Mouse (Mus musculus) lung, postnatal 10 days (tissue): ENCODE measurements at regions not wholly inside any gene's neighbourhood (a gene's known extent, or its start where the extent isn't known, plus 50 kb on each side); places are given as distances from the start of the nearest gene placed in this dataset.
"Not testable (repeated sequence)": the region's sequence is repeated elsewhere in the genome, so short reads cannot be mapped to it uniquely, and the experiment has no call there.

Experiments used
- DNase-seq: peaks from one replicate; pipeline ENCODE4 v3.0.0; 2021

DNA sequence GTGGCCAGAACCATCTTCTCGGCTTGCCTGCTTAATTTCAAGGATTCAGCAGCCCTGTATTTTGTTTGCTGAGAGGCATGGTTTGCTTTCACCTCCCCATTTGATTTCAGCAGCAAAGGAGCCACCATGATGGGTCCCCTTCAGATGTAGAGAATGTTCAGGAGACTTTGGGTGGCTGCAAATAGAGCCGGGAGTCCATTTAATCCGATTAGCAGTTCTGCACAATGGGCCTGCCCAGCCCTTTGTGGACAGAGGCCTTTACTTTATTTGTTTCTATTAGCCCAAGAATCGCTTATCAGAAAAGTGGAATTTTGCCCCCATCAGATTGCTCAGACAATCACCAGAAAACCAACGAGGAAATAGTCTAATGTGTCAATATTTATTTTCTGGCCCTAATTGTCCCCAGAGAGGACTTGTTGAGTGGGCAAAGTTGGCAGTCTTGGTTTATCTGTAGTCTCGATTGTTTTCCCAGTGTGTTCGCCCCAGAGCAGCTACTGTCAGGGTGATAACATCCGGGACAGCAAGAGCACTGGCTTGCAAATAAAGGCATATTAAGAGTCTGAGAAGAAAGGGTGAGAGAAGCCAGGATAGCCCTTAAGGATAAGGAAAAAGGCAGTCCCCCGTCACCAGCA lies 130.6 kb upstream of the Kiz start:
- no peak for DNase-seq

DNA sequence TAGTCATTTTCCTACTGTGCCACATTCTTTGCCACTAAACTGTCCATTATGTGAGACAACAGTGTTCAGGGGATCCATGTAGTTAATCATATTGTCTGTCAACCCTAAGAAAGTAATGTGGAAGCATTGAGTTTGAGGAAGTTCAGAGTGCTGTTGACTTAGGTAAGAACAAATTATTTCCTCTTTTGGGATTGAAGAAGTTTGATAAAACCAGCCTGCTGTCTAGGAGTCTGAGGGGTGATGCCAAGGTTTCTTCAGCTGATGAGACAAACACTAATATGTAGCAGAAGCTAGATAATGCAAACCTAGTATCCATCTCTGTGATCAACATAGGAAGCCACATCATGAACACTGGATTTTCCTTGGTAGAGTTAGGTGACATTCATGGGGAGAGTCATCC lies 127.0 kb upstream of the Kiz start:
- no peak for DNase-seq

DNA sequence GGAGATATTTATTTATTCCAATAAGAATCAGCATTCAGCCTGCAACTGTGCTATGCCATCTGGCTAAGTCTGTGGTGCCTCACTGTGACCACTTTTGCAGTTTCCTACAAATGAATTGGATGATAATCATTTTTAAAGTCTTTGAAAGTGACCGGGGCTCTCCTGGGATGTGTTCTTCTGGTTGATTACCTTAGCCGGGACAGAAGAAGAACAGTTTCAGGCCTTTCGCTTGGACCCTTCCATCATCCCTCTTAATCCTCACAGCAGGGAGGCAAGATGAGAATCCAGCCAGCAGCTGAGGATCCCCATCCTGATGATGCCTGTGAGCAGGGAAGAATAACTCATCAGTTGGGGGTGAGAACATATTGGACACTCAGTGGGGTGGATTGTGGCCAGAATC lies 124.6 kb upstream of the Kiz start:
- DNase-seq: no peak

DNA sequence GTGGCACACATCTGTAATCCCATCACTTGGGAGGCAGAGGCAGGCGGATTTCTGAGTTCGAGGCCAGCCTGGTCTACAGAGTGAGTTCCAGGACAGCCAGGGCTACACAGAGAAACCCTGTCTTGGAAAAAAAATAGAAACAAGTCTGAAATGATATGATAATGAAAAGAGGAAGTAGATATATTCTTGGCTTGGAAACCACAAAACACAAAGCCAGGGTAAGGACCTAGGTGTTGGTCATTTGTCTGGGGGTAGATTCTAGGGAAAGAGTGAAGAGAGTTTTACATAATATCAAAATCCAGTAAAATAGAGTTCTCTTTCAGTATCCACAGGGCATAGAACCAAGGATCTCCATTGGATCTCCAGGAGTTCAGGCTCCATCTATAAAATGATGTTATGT lies 122.8 kb upstream of the Kiz start:
- DNase-seq: not testable (repeated sequence)

DNA sequence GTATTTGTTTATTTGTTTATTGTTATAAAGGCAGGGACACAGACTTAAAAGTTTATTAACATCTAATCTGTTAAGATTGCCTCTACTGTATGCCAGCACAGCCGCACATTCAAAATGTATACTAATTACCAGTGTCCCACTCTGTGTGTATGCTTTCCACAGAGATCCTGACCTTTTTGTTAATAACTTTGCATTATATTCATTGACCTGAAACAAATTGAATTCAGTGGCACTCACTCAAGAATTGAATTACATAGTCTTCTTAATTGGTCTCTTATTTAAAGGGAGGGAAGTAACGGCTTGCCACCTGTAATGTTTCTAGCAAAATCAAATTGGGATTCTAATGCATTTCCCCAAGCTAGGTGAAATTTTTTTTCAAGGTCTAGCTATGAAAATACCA lies 111.3 kb upstream of the Kiz start:
- DNase-seq: no peak

DNA sequence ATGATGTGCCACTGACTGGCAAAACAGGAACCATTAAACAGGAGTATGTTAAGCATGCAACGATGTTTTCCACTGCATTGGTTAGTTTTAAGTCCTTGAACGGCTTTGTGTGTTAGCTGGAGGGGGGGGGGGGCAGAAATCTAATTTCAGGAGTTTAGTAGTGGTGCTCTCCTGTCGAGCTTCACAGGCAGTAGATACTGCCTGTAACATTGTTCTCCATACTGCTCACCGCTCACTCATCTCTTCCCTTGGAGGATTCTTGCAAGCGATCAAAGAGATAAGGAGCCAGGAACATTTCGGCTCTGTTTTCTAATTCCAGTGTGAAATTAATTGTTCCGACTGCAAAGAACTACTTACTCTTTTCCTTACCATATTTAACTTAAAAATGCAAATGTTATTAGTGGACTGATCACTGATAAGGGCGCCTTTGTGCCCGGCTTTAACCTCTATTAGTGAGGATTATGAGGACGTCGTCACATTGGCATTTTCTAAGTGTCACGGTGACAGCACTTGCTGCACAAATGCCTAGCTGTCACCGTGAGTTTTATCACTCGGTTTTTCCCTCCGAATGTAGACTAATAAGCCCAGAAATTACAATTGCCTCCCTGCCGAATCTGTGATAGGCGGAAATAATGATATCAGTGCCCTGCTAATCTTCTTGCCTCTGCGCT lies 110.5 kb upstream of the Kiz start:
- DNase-seq: no peak

DNA sequence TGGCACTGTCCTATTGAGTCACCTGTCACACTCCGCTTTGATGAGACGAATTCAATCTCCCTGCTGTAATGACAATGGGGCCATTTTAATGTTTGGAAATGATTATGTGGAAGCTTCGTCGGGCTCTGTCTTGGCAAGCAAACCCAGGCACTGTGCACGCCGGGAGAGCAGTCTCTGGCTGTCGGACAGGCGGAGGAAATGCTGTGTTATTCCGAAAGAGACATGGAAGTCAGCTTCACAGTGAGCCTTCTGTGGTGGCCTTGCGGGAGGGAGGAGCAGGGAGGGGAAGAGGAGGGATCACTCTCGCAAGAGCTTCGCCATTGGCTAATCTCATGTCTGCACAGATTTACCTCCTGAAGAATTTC lies 110.0 kb upstream of the Kiz start:
- no peak for DNase-seq

DNA sequence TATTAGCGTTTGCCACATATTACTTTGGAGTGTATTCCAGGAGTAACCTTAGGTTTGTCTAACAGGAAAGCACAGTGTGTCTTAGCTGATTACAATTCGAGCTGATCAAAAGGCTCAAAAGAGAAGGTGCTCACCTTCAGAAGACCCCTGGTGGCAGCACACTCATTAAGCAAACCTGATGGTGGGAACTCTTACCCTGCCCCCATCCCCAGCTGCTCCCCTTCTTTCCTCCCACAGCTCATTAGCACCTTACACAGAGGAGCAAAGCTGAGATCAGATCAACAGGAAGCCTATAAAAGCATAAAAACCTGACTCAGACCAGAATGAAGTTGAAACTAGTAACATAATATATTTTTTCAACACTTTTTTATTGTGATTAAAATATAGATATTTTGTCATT lies 101.7 kb upstream of the Kiz start:
- no peak for DNase-seq

DNA sequence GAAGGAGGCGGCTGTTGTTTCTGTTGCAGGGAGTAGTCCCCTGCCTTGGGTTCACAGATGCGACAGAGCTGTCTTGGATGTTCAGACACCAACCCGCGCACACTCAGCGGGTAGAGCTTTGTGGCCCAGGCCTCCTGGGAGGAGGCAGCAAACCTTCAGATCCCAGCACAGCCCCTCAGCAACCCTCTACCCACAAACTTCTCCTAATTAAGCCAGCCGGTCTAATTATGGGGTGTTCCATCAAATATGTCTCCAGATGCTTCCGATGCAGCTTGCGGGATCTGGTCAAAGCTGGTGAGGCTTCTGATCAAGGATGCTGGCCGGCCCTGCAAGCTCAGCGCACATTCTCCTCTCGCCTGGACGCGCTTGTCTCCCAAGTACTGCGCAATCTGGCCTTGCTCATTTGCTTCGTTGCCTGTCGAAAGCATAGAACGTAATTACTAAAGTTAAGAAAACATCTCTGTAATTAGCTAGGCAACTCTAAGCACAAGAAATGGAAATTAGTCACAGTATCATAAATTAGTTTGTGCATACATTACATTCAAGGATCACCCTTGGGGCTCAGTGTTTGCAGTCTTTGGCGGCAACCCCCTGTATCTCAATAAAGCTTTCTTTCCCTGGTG lies 92.0 kb upstream of the Kiz start:
- DNase-seq: no peak

DNA sequence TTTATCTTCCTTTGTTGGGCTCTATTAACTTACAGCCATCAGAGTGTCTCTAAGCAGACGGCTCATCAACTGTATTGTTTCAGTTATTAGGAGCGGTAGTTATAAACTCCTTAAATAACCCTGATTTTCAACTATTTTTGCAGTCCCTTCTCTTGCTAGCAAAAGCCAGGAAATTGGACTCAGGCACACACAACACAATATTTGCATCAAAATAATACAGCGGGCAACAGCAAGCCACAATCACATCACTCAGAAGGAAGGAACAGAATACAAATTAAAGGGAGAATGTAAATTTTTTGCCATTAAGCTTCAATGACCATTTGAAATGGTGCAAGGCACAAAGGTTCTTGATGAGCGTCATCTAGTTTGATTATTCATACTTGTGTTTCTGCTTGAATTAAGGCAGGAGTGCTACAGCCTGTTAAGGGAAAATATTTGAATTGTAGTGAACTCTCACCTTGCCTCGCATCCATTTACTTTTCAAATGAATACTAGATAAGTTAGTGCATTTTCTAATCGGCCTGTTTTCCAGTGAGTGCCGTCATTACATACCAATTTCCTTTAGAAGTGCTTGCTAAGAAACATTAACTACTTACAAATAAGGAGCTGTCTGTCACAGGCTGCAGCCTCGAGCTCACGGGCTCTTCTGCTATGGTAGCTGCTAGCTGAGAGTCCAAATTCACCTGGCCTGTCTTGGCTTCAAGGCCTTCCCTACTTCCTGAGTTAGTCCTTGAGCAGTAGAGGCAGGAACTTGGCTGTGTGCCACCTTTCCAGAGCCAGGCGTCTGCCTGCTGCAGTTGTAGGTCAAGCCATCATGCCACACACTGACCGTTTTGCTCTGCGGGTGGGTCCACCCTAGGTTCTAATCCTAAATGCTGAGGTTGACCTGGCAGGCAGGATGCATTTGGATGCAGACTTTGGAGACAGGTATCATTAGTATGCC lies 91.1 kb upstream of the Kiz start:
- DNase-seq: peak; percentile 13

DNA sequence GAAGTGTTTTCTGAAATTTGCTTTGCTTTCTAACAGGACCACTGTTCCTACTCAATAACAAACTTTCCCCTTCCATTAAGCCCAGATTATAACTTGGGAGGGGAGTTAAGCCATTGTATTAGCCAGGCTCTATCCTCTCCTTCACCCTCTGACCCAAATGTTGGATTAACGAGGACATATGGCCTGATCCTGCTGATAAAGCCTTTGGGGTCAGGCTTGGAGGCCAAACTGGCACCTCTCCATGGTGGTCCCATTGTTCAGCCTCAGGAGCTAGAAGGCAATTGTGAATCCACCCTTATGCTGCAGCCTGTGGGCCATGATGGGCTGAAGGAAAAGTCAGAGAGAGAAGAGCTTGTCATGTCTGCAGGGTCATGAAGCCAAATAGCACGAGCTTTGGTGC lies 80.8 kb upstream of the Kiz start:
- no peak for DNase-seq

DNA sequence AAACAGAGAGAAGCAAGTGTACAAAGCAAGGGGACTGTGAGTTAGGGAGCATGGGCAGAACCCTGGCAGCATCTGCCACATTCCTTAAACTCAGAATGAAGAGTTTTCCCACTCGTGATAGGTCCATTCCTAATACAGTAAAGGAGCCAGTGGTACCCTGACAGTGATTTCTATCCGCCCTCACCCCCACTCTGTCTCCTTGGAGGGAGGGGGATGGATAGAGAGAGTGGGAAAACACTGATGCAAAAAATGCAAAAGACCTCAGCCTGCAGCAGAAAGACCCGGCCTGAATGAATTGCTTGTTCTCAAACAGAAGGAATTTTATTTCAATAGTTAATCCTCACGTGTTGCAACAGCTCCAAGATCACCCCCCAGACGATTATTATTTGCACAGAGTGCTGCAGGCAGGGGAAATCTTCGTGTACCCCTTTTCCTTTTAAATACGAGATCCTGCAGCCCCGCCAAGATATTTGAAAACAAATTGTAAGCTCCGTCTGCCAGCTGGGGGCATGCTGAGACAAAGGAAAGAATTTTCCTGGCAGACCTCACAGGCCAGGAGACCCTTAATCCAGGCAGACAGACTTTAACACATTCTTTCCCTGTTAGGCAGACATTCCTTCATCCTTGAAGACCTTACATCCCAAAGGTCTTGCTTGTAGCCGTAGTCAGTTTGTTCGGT lies 68.4 kb upstream of the Kiz start:
- no peak for DNase-seq

DNA sequence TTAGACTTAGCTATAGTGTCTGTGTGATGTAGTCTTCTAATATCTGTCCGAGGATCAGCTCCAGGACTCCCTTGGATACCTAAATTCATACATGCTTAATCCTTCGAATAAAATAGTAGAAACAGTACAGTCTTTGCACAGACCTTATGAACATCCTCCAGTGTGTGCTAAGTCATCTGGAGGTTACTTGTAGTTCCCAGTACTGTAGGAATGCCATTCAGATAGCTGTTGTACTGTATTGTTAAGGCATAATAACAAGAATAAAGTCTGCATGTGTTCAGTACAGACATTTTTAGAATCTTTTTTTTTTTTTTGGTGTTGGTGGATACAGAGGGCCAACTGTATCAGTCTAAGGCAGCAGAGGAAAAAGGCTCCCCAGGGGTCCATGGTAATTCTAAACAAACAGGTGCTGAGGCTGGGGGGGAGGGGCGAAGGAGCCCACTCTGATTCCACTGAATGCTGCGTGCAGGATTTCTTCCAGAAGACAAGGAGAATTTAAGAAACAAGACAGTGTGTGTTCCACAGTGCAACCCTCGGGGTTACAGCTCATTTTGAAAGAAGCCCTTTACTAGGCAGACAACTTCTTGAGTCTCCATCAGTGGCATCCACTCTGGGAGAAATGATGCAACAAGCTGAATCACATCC lies 67.7 kb upstream of the Kiz start:
- DNase-seq: no peak

DNA sequence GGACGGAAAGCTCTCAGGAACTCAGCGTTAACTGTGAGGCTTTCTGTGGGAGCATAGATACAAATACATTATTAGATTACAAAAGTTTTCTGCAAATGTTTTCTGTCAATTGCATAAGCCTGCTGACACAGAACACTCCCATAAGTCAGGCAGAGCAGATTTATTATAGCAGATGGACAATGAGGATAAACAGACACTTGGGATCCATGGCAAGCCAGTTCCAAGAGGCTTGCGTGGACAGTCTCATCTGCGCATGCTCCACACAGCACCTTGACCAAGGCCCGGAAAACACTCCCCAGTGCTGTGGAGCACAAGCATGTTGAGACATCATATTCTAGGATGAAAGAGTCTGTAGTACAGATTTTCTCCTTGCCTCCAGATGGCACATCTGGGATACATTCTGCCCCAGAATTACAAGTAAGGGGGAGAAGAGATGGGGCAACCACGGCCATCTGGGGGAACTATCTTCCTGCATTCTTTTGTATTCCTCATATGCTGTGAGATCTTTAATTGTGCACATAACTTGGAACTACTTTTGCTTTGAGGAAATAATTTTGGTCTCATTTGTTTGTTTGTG lies 62.7 kb upstream of the Kiz start:
- no peak for DNase-seq

DNA sequence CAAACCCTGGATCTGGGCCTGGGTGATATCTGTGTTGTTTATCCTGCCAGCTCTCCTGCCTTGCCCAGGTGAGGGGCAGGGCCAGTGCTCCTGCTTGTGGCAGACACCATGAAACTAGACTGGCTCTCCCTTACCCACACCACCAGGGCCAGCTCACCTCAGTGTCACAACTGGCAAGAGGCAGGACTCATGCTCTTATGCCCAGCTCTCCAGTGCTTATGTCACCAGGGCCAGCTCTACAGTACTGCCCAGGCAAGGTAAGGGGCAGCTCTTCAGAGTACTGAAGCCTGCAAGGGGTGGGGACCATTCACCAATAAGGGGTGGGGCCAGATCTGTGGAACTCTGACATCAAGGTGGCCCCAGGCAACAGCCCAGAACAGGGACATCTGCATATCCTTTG lies 52.7 kb upstream of the Kiz start:
- no peak for DNase-seq
